ENCODE assay signal across 18 mouse cellular contexts in genomic region chr2:18285175-18285574, GRCm38 (mm10).
DNase-seq lines count a peak whose midpoint lies in the region; ATAC-seq and TF ChIP-seq lines count a peak whose summit lies in the region.
"Had no signal": no experiment of that assay in that cellular context is flagged by ENCODE, and none has a peak within 500 bp of the region (broad histone marks: within the 10 kb centered on the region; RNA-seq: fewer than 3 reads in every experiment).

No protein-coding gene starts in this region.

- H3K9ac ChIP-seq in lung, embryonic 14.5 days: no peak overlapping the region
- H3K9ac ChIP-seq: hindbrain, embryonic 14.5 days; liver, embryonic 12.5 days had no signal

- H3K4me1 ChIP-seq in lung, embryonic 14.5 days (ENCODE audit: insufficient read depth): no peaks in the 10 kb centered on the region
- no peaks in the 10 kb centered on the region for H3K4me1 ChIP-seq in E14TG2a.4 (replicated peaks; ENCODE audit: low read depth, low read length)
- H3K4me1 ChIP-seq: embryonic facial prominence, embryonic 10.5 days; liver, embryonic 12.5 days had no signal

- no peak overlapping the region for H3K27ac ChIP-seq in lung, embryonic 14.5 days (ENCODE audit: low read depth)
- H3K27ac ChIP-seq: embryonic facial prominence, embryonic 10.5 days; hindbrain, embryonic 14.5 days; liver, embryonic 12.5 days; macrophage had no signal

- H3K4me3 ChIP-seq in lung, embryonic 14.5 days (ENCODE audit: low read depth, low read length): no peak overlapping the region
- no peak overlapping the region for H3K4me3 ChIP-seq in E14TG2a.4 (replicated peaks; ENCODE audit: low read length)
- H3K4me3 ChIP-seq: embryonic facial prominence, embryonic 10.5 days; liver, embryonic 12.5 days had no signal

- peaks cover 4% of the 10 kb centered on the region; the same call in 1 of the 2 replicates for H3K36me3 ChIP-seq in lung, embryonic 14.5 days (ENCODE audit: insufficient read depth)
- H3K36me3 ChIP-seq in E14TG2a.4 (ENCODE audit: insufficient read depth, low read length): no peaks in the 10 kb centered on the region

- no peaks in the 10 kb centered on the region for H3K27me3 ChIP-seq in lung, embryonic 14.5 days (ENCODE audit: insufficient read depth, low read length)
- H3K27me3 ChIP-seq in E14TG2a.4 (ENCODE audit: insufficient read depth, low read length): no peaks in the 10 kb centered on the region
- H3K27me3 ChIP-seq: liver, embryonic 12.5 days had no signal

- H3K9me3 ChIP-seq in lung, embryonic 14.5 days (ENCODE audit: low read depth, low read length): 0 out of 2 replicates have a peak, but pooled peaks cover 3% of the 10 kb centered on the region
- no peaks in the 10 kb centered on the region for H3K9me3 ChIP-seq in E14TG2a.4 (ENCODE audit: low read length)
- H3K9me3 ChIP-seq: liver, embryonic 12.5 days had no signal

- ATAC-seq in CD4-positive, CD25-positive, alpha-beta regulatory T cell, adult 4 months: no peak
- no peak for ATAC-seq in lung, embryonic 14.5 days (ENCODE audit: insufficient read depth)
- peak; percentile 55; the same call in 1 of the 2 replicates for ATAC-seq in megakaryocyte-erythroid progenitor cell, adult 5-6 weeks (replicated peaks; ENCODE audit: low FRiP score, low TSS enrichment, poor library complexity, severe bottlenecking)
- ATAC-seq: liver, embryonic 12.5 days; midbrain, embryonic 16.5 days had no signal

- H3K4me2 ChIP-seq in lung, embryonic 14.5 days: no peak overlapping the region
- H3K4me2 ChIP-seq: hindbrain, embryonic 14.5 days; liver, embryonic 12.5 days had no signal

- DNase-seq in CD4-positive, CD25-positive, alpha-beta regulatory T cell, adult 2 months (ENCODE audit: low read depth, low spot score): peak; percentile 45
- DNase-seq in lung, embryonic 14.5 days: peak; percentile 13
- DNase-seq in lung, postnatal 4 days: no peak
- DNase-seq in adrenal gland, adult (ENCODE audit: inconsistent age in 2 of 2, low spot score in 1 of 2): no peak
- DNase-seq in adrenal gland, postnatal 36 days: no peak
- DNase-seq: adrenal gland, adult 2 months; B cell, adult 2 months; heart, adult 18-20 months; heart, postnatal 10 days; spleen, adult 18-20 months had no signal

- no peak for TF ChIP-seq CTCF in lung, embryonic 14.5 days (IDR thresholded peaks at IDR 0.05; ENCODE audit: low read depth)
- TF ChIP-seq CTCF in E14TG2a.4 (conservative IDR thresholded peaks at IDR 0.05; ENCODE audit: low read length): peak; percentile 17; the same call in 1 of the 2 replicates

- 96% methylated on average over 6 of the region's 6 CpGs for WGBS in lung, embryonic 14.5 days

Comparison
In these comparisons a context has a peak if more than half of its experiments do, and no peak if none do; other contexts are left out.
1. DNase-seq: peak in CD4-positive, CD25-positive, alpha-beta regulatory T cell, adult 2 months (single experiment) and lung, embryonic 14.5 days (single experiment); none in lung, postnatal 4 days (0 of 2), adrenal gland, adult (0 of 2) and adrenal gland, postnatal 36 days (0 of 2).